Mouse (Mus musculus) adrenal gland (tissue): ENCODE measurements around the gene Gm17332.
"Not testable (repeated sequence)": the region's sequence is repeated elsewhere in the genome, so short reads cannot be mapped to it uniquely, and the experiment has no call there.

Experiments used
- intact Hi-C: fragments of 180-260 bp; cut with DNase I; formaldehyde crosslinking; loops from one replicate; pipeline ENCODE4 v1.15.1; 2025
- long read RNA-seq, 2 experiments: library from polyadenylated mRNA; unstranded; transcript quantifications; one replicate each; pipeline ENCODE4 v2.0.0; 2020; ENCODE audit warnings: borderline replicate concordance in 1 of 2; ENCODE audit not compliant: insufficient replicate concordance in 1 of 2

The Gm17332 gene
- long read RNA-seq, experiment 1, result 0 reads
- long read RNA-seq, experiment 2, result 0 reads

DNA sequence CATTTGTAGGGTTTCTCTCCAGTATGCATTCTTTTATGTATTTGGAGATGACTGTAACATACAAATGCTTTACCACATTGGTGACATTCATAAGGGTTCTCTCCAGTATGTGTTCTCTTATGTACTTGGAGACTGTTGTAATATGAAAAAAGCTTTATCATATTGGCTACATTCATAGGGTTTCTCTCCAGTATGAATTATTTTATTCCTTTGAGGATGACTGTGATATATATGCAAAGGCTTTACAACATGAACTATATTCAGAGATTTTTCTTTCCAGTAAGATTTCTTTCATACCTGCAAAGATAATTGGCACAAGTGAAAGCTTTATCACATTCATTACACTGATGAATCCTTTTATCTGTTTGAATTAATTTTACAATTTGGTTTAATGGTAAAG lies at the start of gene Gm17332:
Gene Gm17332, minus strand, starts transcription at position 101 of the 400 bp plus-strand sequence.
- intact Hi-C loops, result no loop called here

DNA sequence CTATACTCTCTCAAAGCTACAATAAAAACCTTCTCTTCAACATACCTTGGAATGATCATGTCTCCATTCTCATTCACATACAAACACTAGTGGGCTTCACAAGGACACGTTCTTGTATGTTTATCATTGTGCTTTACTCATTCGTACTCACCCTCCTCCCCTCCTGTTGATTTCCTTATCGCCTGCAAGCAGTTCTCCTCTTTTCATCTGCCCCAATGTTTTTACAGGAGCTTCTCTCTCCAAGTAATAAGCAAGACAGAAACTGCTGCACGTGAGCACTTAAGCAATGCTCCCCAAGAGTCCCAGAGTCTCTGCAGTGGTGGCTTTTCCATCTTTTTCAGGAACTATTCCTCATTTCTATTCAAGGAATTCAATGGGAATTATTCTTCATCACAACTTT lies 47.7 kb upstream of the Gm17332 start:
- intact Hi-C loops, result no loop called here

DNA sequence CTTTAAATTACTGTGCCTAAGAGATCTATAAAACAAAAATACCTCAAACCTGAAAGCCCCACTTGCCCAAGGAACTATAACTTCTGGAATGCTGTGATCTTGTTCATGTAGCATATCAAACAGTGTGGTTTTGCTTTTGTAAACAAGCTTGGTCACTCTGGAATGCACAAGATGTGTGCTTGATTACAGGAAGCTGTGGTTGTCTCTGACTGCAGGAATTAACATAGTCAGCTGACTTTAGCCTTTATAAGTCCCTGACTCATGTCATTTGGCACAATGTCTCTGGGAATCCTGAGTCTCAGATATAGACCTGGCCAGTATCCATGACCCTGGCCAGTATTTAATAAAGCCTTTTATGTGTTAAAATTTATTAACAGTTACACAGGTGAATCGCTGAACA lies 43.1 kb upstream of the Gm17332 start:
- intact Hi-C loops, result no loop called here

DNA sequence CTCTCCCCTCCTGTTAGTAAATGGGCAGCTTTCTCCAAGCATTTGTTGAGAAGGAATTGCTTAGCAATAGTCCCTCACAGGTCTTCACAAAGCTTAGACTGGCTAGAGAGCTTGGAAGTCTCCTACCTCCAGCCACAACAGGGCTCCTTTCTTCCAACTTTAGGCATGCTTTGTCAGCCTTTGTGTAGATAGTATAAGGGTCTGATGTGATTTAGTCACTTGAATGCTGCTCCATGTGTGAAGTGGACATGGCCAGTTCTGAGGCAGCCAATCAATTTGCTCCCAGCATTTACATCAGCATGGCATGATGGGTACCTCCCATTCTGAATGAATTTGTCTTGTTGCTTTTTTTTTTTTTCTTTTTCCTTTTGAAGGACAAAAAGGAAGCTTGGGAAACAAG lies 35.7 kb upstream of the Gm17332 start:
- intact Hi-C loops, result no loop called here

- intact Hi-C loops, result no loop called here
These were observed 13.5 kb upstream of the Gm17332 start for GRCm38 (mm10) chr11:31195621-31196363.

DNA sequence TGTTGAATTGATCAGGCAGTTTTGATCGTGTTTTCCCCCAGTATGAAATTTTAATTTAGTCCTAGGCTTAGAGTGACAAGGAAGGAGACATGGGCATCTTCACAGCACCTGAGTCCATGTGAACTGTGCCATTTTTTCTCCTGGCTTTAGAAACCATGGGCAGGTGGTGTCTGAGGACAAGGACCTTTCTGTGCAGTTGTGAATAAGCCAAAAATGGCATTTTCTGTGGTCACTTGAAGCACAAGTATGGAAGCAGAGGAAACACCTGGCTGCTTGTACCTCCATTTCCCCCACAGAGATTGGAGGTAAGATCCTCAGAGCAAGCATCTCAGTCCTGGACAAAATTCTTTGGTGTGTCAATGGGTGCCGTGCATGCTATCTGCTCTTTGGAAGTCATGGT lies 12.5 kb upstream of the Gm17332 start:
- intact Hi-C loops, result no loop called here

GRCm38 (mm10) chr11:31170052-31170646 lies 12.1 kb downstream of the Gm17332 start:
- intact Hi-C loops, result no loop called here

DNA sequence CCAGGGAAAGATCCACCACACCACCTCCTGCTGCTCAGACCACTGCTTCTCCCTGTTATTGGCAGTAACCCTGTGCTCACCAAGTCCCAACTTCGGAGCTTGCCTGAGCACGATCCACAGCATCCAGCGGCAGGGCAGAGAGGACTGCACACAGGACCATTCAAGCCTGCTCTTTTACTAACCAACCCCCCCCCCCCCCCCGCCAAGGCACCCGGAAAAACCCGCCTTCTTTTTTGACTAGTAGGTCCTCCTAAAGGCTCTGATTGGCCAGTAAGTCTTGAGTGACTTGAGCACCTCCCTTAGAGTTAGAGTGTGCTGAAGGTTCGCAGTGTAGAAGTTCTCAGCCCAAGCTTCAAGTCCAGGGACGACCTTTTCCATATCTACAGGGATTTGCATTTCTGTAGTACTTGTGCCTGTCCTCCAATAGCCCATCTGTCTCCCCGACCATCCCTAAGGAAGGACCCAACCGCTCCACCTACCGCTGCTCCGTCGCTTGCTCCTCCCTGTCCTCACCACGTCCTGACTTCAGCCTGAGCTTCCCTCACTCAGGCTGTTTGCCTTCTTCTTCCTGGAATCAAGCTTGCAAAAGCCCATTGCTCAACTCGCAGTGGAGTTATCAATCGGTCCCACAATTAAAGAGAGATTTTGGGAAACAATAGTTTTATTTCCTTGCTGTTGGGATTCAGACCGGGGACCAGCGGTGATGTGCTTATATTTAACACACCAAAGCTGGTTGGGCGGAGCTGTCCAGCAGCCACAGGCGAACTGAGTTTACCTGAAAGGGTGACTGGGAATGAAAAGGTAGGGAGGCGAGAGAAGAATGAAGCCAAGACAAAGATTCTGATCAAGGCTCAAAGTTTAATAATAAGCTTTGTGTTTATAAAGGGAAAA lies 12.9 kb downstream of the Gm17332 start:
- intact Hi-C loops, result no loop called here

- intact Hi-C loops, result no loop called here
These were observed 13.5 kb downstream of the Gm17332 start for GRCm38 (mm10) chr11:31168831-31169160.

- intact Hi-C loops, result no loop called here
These were observed 25.2 kb downstream of the Gm17332 start for GRCm38 (mm10) chr11:31157021-31157420.

DNA sequence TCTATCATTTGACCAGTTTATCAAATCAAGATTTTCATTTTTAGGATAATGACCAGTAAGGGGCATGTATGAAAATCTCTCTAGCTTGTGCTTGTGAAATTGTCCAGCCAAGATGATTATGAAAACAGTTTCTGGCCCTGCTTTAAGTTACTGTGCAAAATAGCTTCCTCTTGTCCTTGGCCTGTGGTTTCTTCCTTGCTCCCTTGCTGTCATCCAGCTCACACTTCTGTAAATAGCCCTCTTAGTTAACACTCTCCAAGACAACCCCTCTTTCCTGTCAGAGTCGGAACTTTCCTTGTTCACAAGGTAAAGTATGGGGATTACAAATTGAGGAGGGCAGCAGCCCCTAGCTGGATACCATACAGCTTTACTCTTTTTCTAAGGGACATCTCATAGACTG lies 43.9 kb downstream of the Gm17332 start:
- intact Hi-C loops, result not testable (repeated sequence)

GRCm38 (mm10) chr11:31134824-31135223 lies 47.4 kb downstream of the Gm17332 start:
- intact Hi-C loops, result not testable (repeated sequence)

DNA sequence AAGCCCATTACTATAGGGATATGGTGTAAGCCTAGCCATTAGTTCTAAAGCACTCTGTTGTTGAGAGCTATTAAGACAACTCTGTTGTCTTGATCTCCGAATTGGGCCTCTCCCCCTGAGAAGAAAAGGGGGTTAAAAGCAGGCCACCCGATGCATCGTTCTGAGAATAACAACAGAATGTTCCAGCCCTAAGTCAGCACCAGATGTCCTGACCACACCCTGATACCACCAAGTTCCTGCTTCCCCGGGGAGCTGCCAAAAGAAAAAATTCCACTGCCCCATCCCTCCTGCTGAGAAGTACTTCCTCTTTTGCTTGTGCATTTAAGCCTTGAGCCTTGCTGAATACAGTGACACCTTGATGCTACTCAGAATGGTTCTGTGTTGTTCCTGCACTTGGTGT lies 48.5 kb downstream of the Gm17332 start:
- intact Hi-C loops, result not testable (repeated sequence)
